Mouse (Mus musculus) cerebellum, adult 8-10 months (tissue): ENCODE measurements around the gene Olfr1295.

Experiments used
- DNase-seq: peaks from one replicate; pipeline ENCODE4 v3.0.0; 2022

Olfr1295 gene

GRCm38 (mm10) chr2:111569581-111569980 is at the start of gene Olfr1295:
Gene Olfr1295, minus strand, starts transcription at chr2:111569681.
- DNase-seq = no peak

GRCm38 (mm10) chr2:111540191-111540590 is 29.3 kb downstream of the Olfr1295 start, which contains the start of gene Olfr1294:
Gene Olfr1294, minus strand, starts transcription at chr2:111540291.
- DNase-seq = no peak

GRCm38 (mm10) chr2:111524903-111525302 is 44.6 kb downstream of the Olfr1295 start, which contains the start of gene Olfr1293-ps:
Gene Olfr1293-ps, plus strand, starts transcription at chr2:111525203.
- DNase-seq = no peak

- DNase-seq = no peak
These were observed 52.0 kb downstream of the Olfr1295 start for GRCm38 (mm10) chr2:111517451-111517850.
